Mouse (Mus musculus): Measurements from ENCODE around the gene Man2a2. TPM values are rescaled to one million over a fixed set of nuclear protein-coding genes. Genes with fewer than 3 reads are reported as not detected.

The Man2a2 gene
- 57.0 and 68.4 TPM in 2 replicates for polyA plus RNA-seq (2012; rRNA removed)

DNA sequence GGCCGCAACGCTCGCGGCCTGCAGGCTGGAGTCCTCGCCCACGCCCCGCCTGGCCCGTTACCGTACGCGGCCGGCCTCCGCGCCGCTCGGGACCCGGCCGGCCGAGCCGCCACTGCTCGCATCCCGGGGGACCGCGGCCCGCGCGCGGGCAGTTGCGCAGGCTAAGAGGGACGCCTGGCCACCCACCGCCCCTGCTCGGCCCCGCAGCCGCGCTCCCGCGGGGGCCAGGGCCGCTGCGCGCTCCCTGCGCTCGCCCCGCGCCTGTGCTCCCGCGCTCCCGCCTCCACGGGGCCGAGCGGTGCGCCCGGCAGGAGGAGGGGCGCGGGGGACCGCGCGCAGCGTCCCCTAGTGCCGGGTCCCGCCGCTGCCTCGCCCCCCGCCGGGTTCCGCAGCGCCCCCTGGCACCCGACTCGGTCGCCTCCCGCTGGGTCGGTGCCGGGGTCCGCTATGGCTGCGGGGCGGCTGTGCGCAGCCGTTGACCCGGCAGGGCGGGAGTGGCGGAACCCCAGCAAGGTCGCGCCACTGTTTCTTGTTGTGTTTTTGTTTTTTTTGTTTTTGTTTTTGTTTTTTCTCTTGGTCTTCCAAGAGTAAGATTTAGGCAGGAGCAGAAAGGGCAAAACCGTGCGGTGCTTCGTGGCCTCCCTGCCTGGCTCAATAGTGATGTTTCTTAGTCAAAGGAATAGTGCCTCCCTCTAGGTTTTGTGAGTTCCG, at the start of gene Man2a2:
Man2a2 (minus strand) TSS at position 335 of the 711 bp plus-strand sequence.

DNA sequence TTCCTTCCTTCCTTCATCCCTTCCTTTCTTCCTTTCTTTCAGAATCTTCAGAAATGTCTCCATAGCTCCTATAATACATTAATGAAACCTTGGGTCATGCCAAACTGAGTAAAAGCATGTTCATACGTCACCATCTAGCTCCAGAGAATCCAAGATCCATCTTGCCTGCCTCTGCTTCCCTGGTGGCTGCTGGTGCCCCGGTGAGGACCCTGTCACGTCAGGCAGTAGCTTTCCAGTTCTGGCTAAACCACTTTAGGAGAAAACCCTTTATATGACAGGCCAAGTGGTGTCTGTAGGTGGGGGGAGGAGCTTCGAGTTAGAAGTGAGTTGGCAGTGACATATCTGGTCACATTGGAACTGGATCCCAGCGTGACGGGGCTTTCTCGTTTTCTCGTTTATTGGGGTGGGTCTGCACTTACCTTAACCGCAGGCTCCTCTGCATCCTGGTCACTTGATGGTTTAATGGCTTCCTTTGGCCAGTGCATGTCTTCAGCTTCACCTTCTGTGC, 34.1 kb upstream of the Man2a2 start, which contains the start of gene Furin:
Furin (minus strand) TSS at position 249 of the 508 bp plus-strand sequence.

DNA sequence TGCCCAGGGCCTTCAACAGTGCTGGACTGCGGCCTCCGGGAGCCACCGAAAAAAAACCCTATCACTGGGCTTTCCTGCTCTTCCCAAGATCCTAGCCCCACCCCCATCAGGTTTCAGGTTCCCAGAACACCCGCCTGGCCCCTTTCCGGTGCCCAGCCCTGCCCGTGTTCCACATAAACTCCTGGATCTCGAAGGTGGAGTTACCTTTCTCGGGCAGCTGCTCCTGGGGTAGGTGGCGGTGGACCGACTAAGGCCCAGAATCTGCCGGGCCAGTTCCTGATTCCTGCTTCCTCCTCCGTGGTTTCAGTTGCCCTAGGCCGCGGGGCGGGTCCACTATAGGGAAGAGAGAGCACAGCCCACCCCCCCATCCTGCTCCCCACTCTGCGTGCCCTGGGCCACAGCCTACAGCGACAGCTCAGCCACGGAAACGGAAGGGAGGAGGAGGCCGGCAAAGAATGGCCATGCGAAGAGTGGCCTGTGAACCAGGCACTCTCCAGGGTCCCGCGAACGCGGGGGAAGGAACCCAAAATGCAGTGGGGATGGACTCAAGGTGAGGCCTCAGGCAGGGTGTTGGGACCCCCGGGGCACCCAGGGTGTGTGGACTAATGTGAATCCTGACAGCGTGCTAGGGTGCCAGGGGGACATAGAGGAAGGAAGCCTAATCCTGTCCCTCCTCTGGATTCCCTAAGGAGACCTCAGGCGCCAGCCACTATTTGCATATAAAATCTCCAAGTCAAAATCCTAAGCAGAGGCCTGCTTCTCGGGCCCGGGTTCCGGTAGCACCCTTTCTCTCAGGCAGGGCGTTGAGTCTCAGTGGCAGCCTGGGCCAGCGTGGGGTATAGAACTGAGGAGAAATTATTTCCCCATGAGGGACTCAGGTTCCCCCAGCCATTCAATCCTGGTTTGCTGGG, 16.7 kb upstream of the Man2a2 start, which contains the start of gene Fes:
Fes (minus strand) TSS at position 314 of the 911 bp plus-strand sequence.

DNA sequence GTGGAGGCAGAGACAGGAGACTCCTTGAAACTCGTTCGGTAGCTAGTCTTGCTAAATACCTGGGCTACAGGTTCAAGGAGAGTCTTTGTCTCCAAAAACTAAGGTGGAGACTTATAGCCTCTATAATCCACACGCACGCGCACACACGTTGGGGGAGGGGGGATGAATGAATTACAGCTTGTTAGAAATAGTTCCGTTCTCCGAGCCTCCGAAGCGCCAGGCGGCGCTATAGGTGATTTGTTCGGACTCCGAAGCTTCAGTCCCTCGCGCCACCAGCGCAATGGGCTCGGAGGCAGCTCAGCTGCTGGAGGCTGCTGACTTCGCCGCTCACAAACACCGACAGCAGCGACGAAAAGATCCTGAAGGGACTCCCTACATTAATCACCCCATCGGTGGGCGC, 28.3 kb downstream of the Man2a2 start, which contains the start of gene Hddc3:
Hddc3 (plus strand) TSS at position 247 of the 400 bp plus-strand sequence.

DNA sequence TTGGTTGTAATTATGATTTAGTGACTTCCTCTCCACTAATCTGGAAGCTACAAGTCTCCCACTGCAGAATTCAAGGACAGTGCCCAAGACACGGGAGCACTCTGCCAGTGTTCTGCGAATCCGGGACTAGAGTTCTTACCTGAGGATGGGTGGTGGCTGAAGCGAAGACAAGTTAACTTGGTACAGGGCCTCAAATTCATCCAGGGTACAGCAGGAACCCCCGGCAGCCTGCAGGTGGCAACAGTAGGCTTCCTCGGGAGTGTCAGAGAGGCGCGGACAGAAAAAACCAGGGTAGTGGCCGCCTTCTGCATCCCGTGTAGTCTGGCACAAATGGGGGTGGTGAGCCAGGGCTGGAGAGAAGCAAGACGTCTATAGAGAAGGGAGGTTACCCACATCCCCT, 30.4 kb downstream of the Man2a2 start, which contains the start of gene Unc45a:
Unc45a (minus strand) TSS at position 213 of the 400 bp plus-strand sequence.

DNA sequence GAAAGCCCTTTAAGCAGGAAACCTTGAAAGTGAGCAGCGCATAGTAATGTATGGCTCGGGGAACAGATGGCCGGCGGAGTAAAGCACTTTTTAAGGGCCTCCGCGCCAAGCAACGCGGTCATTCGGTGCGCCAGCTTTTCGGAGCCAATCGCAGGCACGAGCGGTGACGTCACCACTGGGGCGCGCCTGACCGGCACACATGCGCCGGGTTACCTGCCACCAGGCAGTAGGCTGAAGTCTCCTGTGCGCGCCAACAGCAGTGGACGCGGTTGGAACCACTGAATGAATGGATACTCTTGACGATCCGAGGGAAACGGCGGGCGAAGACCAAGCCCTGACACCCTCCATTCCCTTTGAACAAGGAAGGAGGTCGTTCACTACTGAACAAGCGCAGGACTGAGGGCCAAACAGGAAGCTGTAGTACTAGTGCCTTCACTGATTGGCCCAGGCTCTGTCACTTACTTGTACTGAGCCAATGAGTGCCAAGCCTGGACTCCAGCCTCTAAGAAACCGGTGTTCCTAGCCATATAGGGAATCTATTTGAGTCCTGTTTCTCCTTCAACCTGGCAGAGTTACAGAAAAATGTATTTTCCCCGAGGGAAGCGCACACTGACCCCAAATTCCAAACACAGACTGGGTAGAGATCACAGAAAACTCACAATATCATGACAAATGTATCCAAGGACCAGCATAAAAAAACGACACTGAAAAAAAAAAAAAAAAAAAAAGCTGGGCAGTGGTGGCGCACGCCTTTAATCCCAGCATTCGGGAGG, 46.9 kb downstream of the Man2a2 start, which contains the start of gene Rccd1:
Rccd1 (minus strand) TSS at position 412 of the 773 bp plus-strand sequence.

Other genes starting within 250 kb of the Man2a2 start
- gene Sema4b, start 184.5 kb downstream of the Man2a2 start, polyA plus RNA-seq (2012; rRNA removed) = 61.9 and 68.4 TPM in 2 replicates
- gene Cib1, start 138.6 kb downstream of the Man2a2 start, polyA plus RNA-seq (2012; rRNA removed) = 415 and 484 TPM in 2 replicates
- gene Gdpgp1, start 138.5 kb downstream of the Man2a2 start, polyA plus RNA-seq (2012; rRNA removed) = 5.0 and 5.1 TPM in 2 replicates
- 0.19 and 0.22 TPM in 2 replicates for gene Ttll13, start 125.0 kb downstream of the Man2a2 start, polyA plus RNA-seq (2012; rRNA removed)
- gene Ngrn, start 110.2 kb downstream of the Man2a2 start, polyA plus RNA-seq (2012; rRNA removed) = 18.6 and 21.8 TPM in 2 replicates
- gene Vps33b, start 101.7 kb downstream of the Man2a2 start, polyA plus RNA-seq (2012; rRNA removed) = 11.4 and 12.8 TPM in 2 replicates
- 8.2 and 13.2 TPM in 2 replicates for gene Prc1, start 76.9 kb downstream of the Man2a2 start, polyA plus RNA-seq (2012; rRNA removed)
- gene Rccd1, start 46.9 kb downstream of the Man2a2 start, polyA plus RNA-seq (2012; rRNA removed) = 9.6 and 12.5 TPM in 2 replicates
- 117 and 118 TPM in 2 replicates for gene Unc45a, start 30.4 kb downstream of the Man2a2 start, polyA plus RNA-seq (2012; rRNA removed)
- gene Hddc3, start 28.3 kb downstream of the Man2a2 start, polyA plus RNA-seq (2012; rRNA removed) = 55.4 and 61.7 TPM in 2 replicates
- 20.0 and 26.6 TPM in 2 replicates for gene Fes, start 16.6 kb upstream of the Man2a2 start, polyA plus RNA-seq (2012; rRNA removed)
- gene Furin, start 34.1 kb upstream of the Man2a2 start, polyA plus RNA-seq (2012; rRNA removed) = 92.8 and 97.6 TPM in 2 replicates
- gene Blm, start 163.7 kb upstream of the Man2a2 start, polyA plus RNA-seq (2012; rRNA removed) = 0.31 and 0.51 TPM in 2 replicates